Mouse (Mus musculus) intestine, postnatal 0 days (tissue): ENCODE results near the gene Fam206a. TPM values are rescaled to one million over a fixed set of nuclear protein-coding genes. Genes with fewer than 3 reads are reported as not detected.
A peak's percentile ranks its signal among the peaks of the same experiment; 100 is the strongest.

ENCODE experiments used
- ATAC-seq: fragments of 200-750 bp; cut with Nextera tagmentation; 2 replicates; pipeline ENCODE4 v1.8.0; 2017; ENCODE audit warnings: mild to moderate bottlenecking, moderate TSS enrichment, moderate library complexity
- H3K27ac ChIP-seq: fragments of 300-500 bp; sonication (generic); 2 replicates; pipeline ENCODE4 v1.5.1; 2014; ENCODE audit warnings: mild to moderate bottlenecking, low read depth, low read length, moderate library complexity
- H3K27me3 ChIP-seq: fragments of 300-500 bp; sonication (generic); replicated peaks from 2 replicates; pipeline ENCODE4 v1.6.1; 2014; ENCODE audit warnings: low read length, mixed read lengths; ENCODE audit not compliant: control insufficient read depth, insufficient read depth
- H3K36me3 ChIP-seq: fragments of 300-500 bp; sonication (generic); 2 replicates; pipeline ENCODE4 v1.6.1; 2014; ENCODE audit warnings: mild to moderate bottlenecking, moderate library complexity; ENCODE audit not compliant: control insufficient read depth, insufficient read depth
- H3K4me1 ChIP-seq: fragments of 300-500 bp; sonication (generic); replicated peaks from 2 replicates; pipeline ENCODE4 v1.6.1; 2014; ENCODE audit warnings: antibody characterized with exemption, low read length, mixed read lengths; ENCODE audit not compliant: control insufficient read depth, insufficient read depth
- H3K4me2 ChIP-seq: fragments of 300-500 bp; sonication (generic); replicated peaks from 2 replicates; pipeline ENCODE4 v1.6.1; 2014; ENCODE audit warnings: low read depth, mild to moderate bottlenecking, moderate library complexity
- H3K4me3 ChIP-seq: fragments of 300-500 bp; sonication (generic); 2 replicates; pipeline ENCODE4 v1.5.1; 2014; ENCODE audit warnings: low read depth, low read length
- H3K9ac ChIP-seq: fragments of 300-500 bp; sonication (generic); 2 replicates; pipeline ENCODE4 v1.6.1; 2014; ENCODE audit warnings: mild to moderate bottlenecking, low read depth, low read length
- H3K9me3 ChIP-seq: fragments of 300-500 bp; sonication (generic); 2 replicates; pipeline ENCODE4 v1.6.1; 2016; ENCODE audit warnings: mixed run types; ENCODE audit not compliant: control insufficient read depth
- CTCF ChIP-seq: sonication (generic); IDR thresholded peaks from 2 replicates; pipeline ENCODE4 v1.5.1; 2016; ENCODE audit warnings: low read depth, mild to moderate bottlenecking, control low read depth, antibody characterized with exemption, moderate library complexity
- WGBS: fragments of 180-500 bp; shearing (Covaris S2); extraction: QIAGEN DNeasy Blood & Tissue Kit; methylation state at CpG from one replicate; pipeline ENCODE4 v1.1.7; 2014; 5-methylcytosine and 5-hydroxymethylcytosine counted together
- polyA plus RNA-seq: library from polyadenylated mRNA; unstranded; fragments of >200 nt; fragmentation: Nextera tagmentation; extraction: Ambion mirVana; gene quantifications from 2 replicates; pipeline ENCODE4 v1.2.1, GENCODE M21; 2015

Gene Fam206a
- polyA plus RNA-seq, 1 experiment from 2014 or later: 3.7 TPM

DNA sequence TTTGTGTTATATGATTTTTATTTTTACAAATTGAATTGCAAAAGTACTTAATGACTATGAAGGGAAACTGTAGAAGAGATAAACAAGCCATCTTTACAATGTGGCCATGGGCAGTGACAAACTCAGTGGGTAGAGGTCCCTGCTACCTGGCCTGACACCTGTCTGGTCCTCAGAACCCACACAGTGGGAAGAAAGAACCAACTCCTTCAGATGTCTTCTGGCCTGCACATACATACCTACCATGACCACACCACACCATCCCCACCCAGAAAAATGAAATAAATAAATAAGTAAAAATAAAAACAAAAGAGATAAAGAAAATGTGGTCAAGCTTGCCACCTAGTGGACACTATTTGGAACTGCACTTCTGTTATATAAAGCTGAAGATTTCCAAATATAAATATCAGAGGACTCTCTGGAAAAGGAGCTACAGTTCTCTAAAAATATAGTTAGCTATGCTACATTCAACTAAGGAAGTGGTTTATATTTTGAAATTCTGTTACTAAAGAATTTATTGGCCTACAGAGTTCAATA, 17.9 kb downstream of the Fam206a start:
- no peaks in the 10 kb centered on the region for H3K27me3 ChIP-seq
- H3K4me1 ChIP-seq: no peaks in the 10 kb centered on the region
- H3K4me2 ChIP-seq: no peak overlapping the region
- no peaks in the 10 kb centered on the region for H3K9me3 ChIP-seq
- no peaks in the 10 kb centered on the region for H3K36me3 ChIP-seq
- H3K9ac ChIP-seq: no peak overlapping the region
- no peak overlapping the region for H3K27ac ChIP-seq
- ATAC-seq: no peak
- TF ChIP-seq CTCF: peak; percentile 71
- H3K4me3 ChIP-seq: no peak overlapping the region

DNA sequence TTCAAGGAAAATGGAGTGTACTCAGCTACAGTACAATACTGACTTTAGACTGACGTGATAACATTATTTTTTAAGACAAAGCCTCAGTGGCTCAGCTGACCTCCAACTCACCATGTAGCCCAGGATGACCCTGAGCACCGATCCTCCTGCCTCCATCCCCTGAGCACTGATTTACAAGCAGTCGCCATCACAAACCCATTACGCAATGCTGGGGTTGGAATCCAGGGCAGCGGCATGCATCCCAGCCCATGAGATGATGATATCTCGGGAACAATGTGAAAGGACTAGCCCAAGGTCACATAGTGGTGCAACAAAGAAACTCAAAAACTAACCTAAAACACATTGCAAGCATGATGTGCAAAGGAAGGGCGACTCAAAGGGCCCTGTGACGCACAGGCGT, 22.1 kb downstream of the Fam206a start:
- Histone ChIP-seq H3K9ac (no peak overlapping the region), H3K36me3 (peaks cover 10% of the 10 kb centered on the region; the same call in 1 of the 2 replicates), H3K4me2 (no peak overlapping the region), H3K27me3 (no peaks in the 10 kb centered on the region), H3K9me3 (no peaks in the 10 kb centered on the region), H3K4me3 (no peak overlapping the region), H3K27ac (no peak overlapping the region), H3K4me1 (no peaks in the 10 kb centered on the region)
- no peak for ATAC-seq
- WGBS: 87% methylated on average over 9 of the region's 9 CpGs
- TF ChIP-seq CTCF: no peak

DNA sequence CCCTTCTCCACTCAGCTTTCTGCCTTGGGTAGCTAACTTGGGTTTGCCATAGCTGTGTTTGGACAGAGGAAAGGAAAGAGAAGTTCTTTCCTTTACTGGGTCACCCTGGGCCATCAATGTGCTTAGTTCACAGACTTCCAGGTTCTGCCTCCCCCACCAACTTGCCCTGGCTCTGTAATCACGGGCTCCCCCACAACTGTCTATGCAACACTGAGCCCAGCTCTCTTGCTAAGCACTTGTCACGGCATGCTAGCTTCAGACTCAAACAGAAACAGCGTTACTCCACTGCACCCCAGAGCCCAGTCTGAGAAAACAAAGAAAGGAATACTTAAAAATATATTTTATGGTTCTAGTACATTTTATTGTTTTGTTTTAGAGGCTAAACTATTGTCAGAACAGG, 26.8 kb downstream of the Fam206a start:
- no peak for TF ChIP-seq CTCF
- no peaks in the 10 kb centered on the region for H3K9me3 ChIP-seq
- no peak for ATAC-seq
- no peak overlapping the region for H3K9ac ChIP-seq
- peaks cover 14% of the 10 kb centered on the region for H3K36me3 ChIP-seq
- no peak overlapping the region for H3K4me2 ChIP-seq
- H3K4me3 ChIP-seq: no peak overlapping the region
- no peak overlapping the region for H3K27ac ChIP-seq
- no peaks in the 10 kb centered on the region for H3K4me1 ChIP-seq
- WGBS: 88% methylated on average over 3 of the region's 3 CpGs
- no peaks in the 10 kb centered on the region for H3K27me3 ChIP-seq

DNA sequence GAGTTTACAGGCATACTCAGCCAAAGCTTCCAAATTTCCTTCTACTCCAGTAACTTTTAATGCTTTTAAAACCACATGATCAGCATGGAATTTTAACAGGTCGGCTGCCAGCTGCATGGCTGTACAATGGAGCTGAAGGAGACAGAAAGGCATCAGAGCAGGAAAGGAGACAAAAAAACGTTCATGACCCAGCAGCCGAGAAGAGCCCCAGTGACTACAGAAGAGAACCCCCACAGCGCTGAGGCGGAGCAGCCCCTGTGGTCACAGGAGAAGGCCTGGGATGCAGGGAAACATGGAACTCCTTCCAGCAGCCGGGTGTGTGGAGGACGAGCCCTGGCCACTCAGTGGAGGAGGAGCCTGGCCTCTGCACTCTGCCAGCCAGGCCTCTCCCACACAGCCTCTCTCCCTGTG, 27.4 kb downstream of the Fam206a start:
- Histone ChIP-seq H3K9ac (no peak overlapping the region), H3K27me3 (no peaks in the 10 kb centered on the region), H3K9me3 (no peaks in the 10 kb centered on the region), H3K27ac (no peak overlapping the region), H3K4me1 (no peaks in the 10 kb centered on the region), H3K4me3 (no peak overlapping the region), H3K36me3 (peaks cover 14% of the 10 kb centered on the region), H3K4me2 (no peak overlapping the region)
- WGBS: 81% methylated on average over 7 of the region's 7 CpGs
- TF ChIP-seq CTCF: no peak
- ATAC-seq: no peak

DNA sequence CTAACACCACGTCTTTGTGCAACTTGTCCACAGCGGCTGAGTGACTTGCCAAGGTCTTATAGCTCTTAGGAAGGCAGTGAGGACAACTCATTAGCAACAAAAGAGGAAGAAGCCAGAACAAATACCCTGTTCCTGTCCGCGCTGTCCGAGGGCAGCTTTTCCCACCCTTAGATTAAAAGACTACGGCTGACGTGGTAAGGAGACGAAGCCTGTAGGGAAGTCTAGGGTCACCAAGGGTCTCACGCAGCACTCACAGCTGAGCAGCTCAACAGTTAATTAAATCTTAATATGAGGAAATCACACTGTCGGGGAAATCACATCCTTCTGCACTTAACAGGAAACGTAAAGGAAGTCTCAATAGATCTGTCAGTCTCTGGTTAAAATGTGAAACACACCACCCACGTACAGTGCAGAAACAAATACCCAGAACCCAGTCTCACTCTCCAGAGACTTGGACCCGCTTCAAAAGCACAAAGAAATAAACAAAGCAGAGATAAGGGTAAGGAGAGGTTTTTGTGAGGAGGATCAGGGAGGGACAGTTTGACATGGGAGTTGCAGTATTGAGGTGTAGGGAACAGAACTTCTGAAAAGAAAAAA, 29.0 kb downstream of the Fam206a start:
- no peak for ATAC-seq
- 70% methylated on average over 13 of the region's 13 CpGs for WGBS

DNA sequence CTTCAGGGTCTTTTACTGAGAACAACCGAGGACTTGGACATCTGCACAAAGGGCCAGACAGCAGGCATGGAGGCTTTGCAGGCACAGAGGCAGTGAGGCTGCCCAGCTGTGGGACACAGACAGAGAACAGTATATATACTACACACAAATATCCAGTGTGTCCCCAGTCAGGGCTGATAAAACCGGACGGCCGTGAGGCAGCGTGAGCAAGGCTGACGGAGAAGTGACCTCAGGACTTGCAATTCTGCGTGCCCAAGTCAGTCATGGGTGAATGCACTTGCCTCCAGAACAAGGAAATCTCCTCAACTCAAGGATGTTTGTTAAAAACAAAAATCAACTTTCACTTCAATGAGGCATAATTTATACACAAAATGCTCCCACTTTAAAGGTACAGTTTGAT, 29.9 kb downstream of the Fam206a start:
- no peaks in the 10 kb centered on the region for H3K27me3 ChIP-seq
- TF ChIP-seq CTCF: no peak
- H3K36me3 ChIP-seq: peaks cover 17% of the 10 kb centered on the region
- H3K9ac ChIP-seq: no peak overlapping the region
- no peaks in the 10 kb centered on the region for H3K4me1 ChIP-seq
- ATAC-seq: no peak
- no peak overlapping the region for H3K27ac ChIP-seq
- H3K9me3 ChIP-seq: no peaks in the 10 kb centered on the region
- H3K4me3 ChIP-seq: no peak overlapping the region
- 83% methylated on average over 7 of the region's 7 CpGs for WGBS
- no peak overlapping the region for H3K4me2 ChIP-seq

More for the DNA sequence above, 29.0 kb downstream of the Fam206a start:
- H3K27me3 ChIP-seq: no peaks in the 10 kb centered on the region
- H3K36me3 ChIP-seq: peaks cover 17% of the 10 kb centered on the region
- no peak overlapping the region for H3K4me3 ChIP-seq
- no peak overlapping the region for H3K4me2 ChIP-seq
- H3K27ac ChIP-seq: no peak overlapping the region
- no peaks in the 10 kb centered on the region for H3K9me3 ChIP-seq
- TF ChIP-seq CTCF: no peak
- H3K9ac ChIP-seq: no peak overlapping the region
- H3K4me1 ChIP-seq: no peaks in the 10 kb centered on the region
